Comparison of ENCODE assay signal across 8 mouse cellular contexts in the genomic region with DNA sequence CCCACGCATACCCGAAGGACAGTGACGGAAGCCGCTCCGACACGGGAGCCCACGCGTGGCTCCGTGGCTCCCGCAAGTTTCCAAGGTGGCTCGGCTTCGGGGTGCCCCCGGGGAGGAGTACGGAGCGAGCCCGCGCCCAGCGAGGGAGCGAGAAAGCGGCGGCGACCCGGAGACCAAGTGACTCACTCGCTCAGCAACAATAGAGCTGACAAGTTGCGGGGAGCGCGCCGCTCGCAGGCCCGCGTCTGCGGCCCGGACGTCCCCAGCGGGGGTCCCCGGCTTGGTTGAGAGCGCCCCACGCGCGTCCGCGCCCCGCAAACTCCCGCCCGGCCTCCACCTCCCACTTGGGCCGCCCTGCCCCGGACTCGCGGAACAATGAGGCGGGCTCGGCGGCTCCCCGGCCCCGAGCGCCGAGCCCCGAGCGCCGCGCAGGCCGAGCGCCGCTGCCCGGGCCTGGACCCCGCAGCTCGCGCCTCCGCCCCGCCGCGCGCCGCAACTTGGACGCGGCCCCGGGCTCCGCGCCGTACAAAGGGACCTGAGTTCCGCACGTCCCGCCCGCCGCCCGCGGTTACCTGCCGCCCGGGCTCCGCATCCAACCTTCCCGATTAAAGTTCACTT. TPM values are rescaled to one million over a fixed set of nuclear protein-coding genes. Genes with fewer than 3 reads are reported as not detected.
DNase-seq lines count a peak whose midpoint lies in the region; ATAC-seq and TF ChIP-seq lines count a peak whose summit lies in the region.

No protein-coding gene starts in this region.

- no peaks in the 10 kb centered on the region for H3K36me3 ChIP-seq in hindbrain, embryonic 13.5 days

- peak overlapping the region; percentile 71 for H3K4me2 ChIP-seq in hindbrain, embryonic 13.5 days

- DNase-seq in Patski (ENCODE audit: low read depth, low spot score) = no peak
- DNase-seq in cerebellum, postnatal 14 days = peak; percentile 84 to 88
- DNase-seq in frontal cortex, postnatal 14 days (ENCODE audit: low spot score in 2 of 2) = peak; percentile 19 to 54
- peak; percentile 31 for DNase-seq in left cerebral cortex, adult 11 months (ENCODE audit: low spot score)
- DNase-seq in lung, postnatal 36 days = peak; percentile 48
- peak; percentile 67 for DNase-seq in retina, embryonic 14.5 days (ENCODE audit: low spot score)
- peak; percentile 71 to 76 for DNase-seq in thymus, postnatal 36 days

- H3K27me3 ChIP-seq in Patski = no peaks in the 10 kb centered on the region
- H3K27me3 ChIP-seq in hindbrain, embryonic 13.5 days = no peaks in the 10 kb centered on the region

- no peaks in the 10 kb centered on the region for H3K9me3 ChIP-seq in hindbrain, embryonic 13.5 days

- H3K27ac ChIP-seq in hindbrain, embryonic 13.5 days = peak overlapping the region; percentile 99

- peak overlapping the region; percentile 97 for H3K4me3 ChIP-seq in hindbrain, embryonic 13.5 days

- CTCF ChIA-PET in Patski (lab: Charles Lee) = interaction anchor here (1.1 to 1.6 kb wide), 3 partner anchors 17 to 298 kb away, joined by 3 read pairs; no protein-coding TSS in a partner anchor

- POLR2A ChIA-PET in Patski (lab: Charles Lee) = interaction anchor here (0.7 to 5.2 kb wide), 4 partner anchors 8 to 191 kb away, joined by 3 to 25 read pairs (median 3); no protein-coding TSS in a partner anchor

- ATAC-seq in Patski = peak; percentile 74
- peak; percentile 75 for ATAC-seq in hindbrain, embryonic 13.5 days (ENCODE audit: low FRiP score)

- TF ChIP-seq CTCF in Patski (IDR thresholded peaks at IDR 0.05) = no peak

- WGBS in hindbrain, embryonic 13.5 days = under 1% methylated on average over 89 of the region's 90 CpGs

- H3K4me1 ChIP-seq in hindbrain, embryonic 13.5 days (replicated peaks) = peaks cover 32% of the 10 kb centered on the region

- H3K9ac ChIP-seq in hindbrain, embryonic 13.5 days = peak overlapping the region; percentile 99

- in situ Hi-C loops in Patski (cut with MboI; ENCODE audit: low pct_unique_long_range_greater_than_20kb) = loop anchor here (25.0 kb wide), 1 partner anchor 274 kb away; no protein-coding TSS in a partner anchor

RNA-seq across cellular contexts. Expression of a gene that starts 0.6 kb away (rescaled TPM):
- 85.9 TPM for polyA plus RNA-seq in Patski (2021)
- polyA plus RNA-seq in hindbrain, embryonic 13.5 days (2015; fragmentation: Nextera tagmentation; extraction: Ambion mirVana) = 123 and 141 TPM in 2 replicates
